Mouse (Mus musculus) liver, postnatal 0 days (tissue): ENCODE measurements around the gene Scube2. TPM values are rescaled to one million over a fixed set of nuclear protein-coding genes. Genes with fewer than 3 reads are reported as not detected.
A peak's percentile ranks its signal among the peaks of the same experiment; 100 is the strongest.

Source experiments
- ATAC-seq: fragments of 200-750 bp; cut with Nextera tagmentation; 2 replicates; pipeline ENCODE4 v1.8.0; 2017; ENCODE audit warnings: mild to moderate bottlenecking, moderate library complexity
- DNase-seq: peaks from one replicate; pipeline ENCODE4 v3.0.0-alpha.2; 2016
- H3K27ac ChIP-seq: fragments of 300-500 bp; sonication (generic); 2 replicates; pipeline ENCODE4 v1.5.1; 2014; ENCODE audit warnings: antibody characterized with exemption, moderate library complexity, mild to moderate bottlenecking, low read depth
- H3K27me3 ChIP-seq: fragments of 300-500 bp; sonication (generic); 2 replicates; pipeline ENCODE4 v1.6.1; 2014; ENCODE audit warnings: low read length, control low read depth, mixed read lengths; ENCODE audit not compliant: insufficient read depth
- H3K36me3 ChIP-seq: fragments of 300-500 bp; sonication (generic); replicated peaks from 2 replicates; pipeline ENCODE4 v1.6.1; 2014; ENCODE audit warnings: mild to moderate bottlenecking, control low read depth, low read length, moderate library complexity, mixed read lengths; ENCODE audit not compliant: insufficient read depth
- H3K4me1 ChIP-seq: fragments of 300-500 bp; sonication (generic); 2 replicates; pipeline ENCODE4 v1.6.1; 2014; ENCODE audit warnings: antibody characterized with exemption, mild to moderate bottlenecking, control low read depth; ENCODE audit not compliant: insufficient read depth
- H3K4me2 ChIP-seq: fragments of 300-500 bp; sonication (generic); 2 replicates; pipeline ENCODE4 v1.6.1; 2014; ENCODE audit warnings: low read depth, mild to moderate bottlenecking, low read length, moderate library complexity, mixed read lengths
- H3K4me3 ChIP-seq: fragments of 300-500 bp; sonication (generic); 2 replicates; pipeline ENCODE4 v1.5.1; 2014; ENCODE audit warnings: low read depth, low read length
- H3K9ac ChIP-seq: fragments of 300-500 bp; sonication (generic); replicated peaks from 2 replicates; pipeline ENCODE4 v1.6.1; 2014; ENCODE audit warnings: mild to moderate bottlenecking, moderate library complexity
- H3K9me3 ChIP-seq: fragments of 300-500 bp; sonication (generic); 2 replicates; pipeline ENCODE4 v1.6.1; 2016; ENCODE audit warnings: mild to moderate bottlenecking, control low read depth, low read length, mixed read lengths
- CTCF ChIP-seq: sonication (generic); IDR thresholded peaks from 2 replicates; pipeline ENCODE4 v1.5.1; 2016; ENCODE audit warnings: antibody characterized with exemption, low read depth
- EP300 ChIP-seq: IDR thresholded peaks from 2 replicates; pipeline ENCODE4 v1.6.1; 2016; ENCODE audit warnings: antibody characterized with exemption, low read depth, mild to moderate bottlenecking
- WGBS: fragments of 180-500 bp; shearing (Covaris S2); extraction: QIAGEN DNeasy Blood & Tissue Kit; methylation state at CpG from one replicate; pipeline ENCODE4 v1.1.7; 2014; ENCODE audit not compliant: insufficient replicate concordance; 5-methylcytosine and 5-hydroxymethylcytosine counted together
- polyA plus RNA-seq: library from polyadenylated mRNA; unstranded; fragments of >200 nt; fragmentation: Nextera tagmentation; extraction: Ambion mirVana; gene quantifications from 2 replicates; pipeline ENCODE4 v1.2.1, GENCODE M21; 2015

Gene Scube2
- polyA plus RNA-seq, 1 experiment from 2014 or later = 0.06 TPM

DNA sequence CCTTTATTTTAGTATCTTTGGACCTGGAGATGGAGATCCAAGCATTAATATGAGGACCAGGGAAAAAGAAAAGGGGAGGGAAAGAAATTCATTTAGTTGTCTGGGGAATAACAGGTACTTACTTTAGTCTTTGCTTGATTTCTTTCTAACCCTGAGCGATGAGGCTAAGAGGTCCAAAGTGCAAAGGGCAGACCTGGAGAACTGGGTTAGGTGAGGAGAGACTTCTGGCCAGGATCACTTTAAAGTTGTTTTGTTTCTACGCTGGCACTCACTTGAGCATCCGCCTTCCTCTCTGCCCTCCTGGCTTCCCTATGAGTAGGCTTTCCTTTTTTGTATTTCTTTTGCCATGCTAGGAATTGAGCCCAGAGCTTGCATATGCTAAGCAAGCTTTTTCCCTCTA, 109.2 kb downstream of the Scube2 start:
- Histone ChIP-seq H3K9ac (no peak overlapping the region), H3K27ac (no peak overlapping the region), H3K36me3 (no peaks in the 10 kb centered on the region), H3K4me3 (no peak overlapping the region), H3K4me2 (no peak overlapping the region), H3K9me3 (no peaks in the 10 kb centered on the region), H3K27me3 (no peaks in the 10 kb centered on the region), H3K4me1 (peaks cover 8% of the 10 kb centered on the region)
- WGBS = 85% methylated on average over 3 of the region's 3 CpGs
- no peak for DNase-seq
- no peak for TF ChIP-seq CTCF
- TF ChIP-seq EP300 = no peak
- no peak for ATAC-seq

DNA sequence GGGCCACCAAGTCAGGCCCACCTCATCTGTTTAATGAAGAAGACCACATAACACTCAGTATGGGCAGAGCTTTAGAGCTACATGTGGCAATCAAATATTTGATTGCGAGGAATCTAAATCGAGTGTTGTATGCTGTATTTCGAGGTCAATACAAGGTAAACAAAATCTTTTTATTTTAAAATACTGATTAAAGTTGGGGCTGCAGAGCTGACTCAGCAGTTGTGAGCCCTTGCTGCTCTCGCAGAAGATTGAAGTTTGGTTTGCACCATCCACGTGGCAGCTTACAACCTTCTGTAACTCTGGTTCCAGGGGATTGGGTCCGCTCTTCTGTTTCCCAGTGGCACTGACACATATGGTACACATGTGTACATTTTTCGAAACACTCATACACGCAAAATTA, 111.4 kb downstream of the Scube2 start:
- Histone ChIP-seq H3K9me3 (no peaks in the 10 kb centered on the region), H3K4me1 (peaks cover 14% of the 10 kb centered on the region), H3K27ac (no peak overlapping the region), H3K9ac (no peak overlapping the region), H3K36me3 (no peaks in the 10 kb centered on the region), H3K4me3 (no peak overlapping the region), H3K4me2 (no peak overlapping the region), H3K27me3 (no peaks in the 10 kb centered on the region)
- 82% methylated on average over 8 of the region's 8 CpGs for WGBS
- TF ChIP-seq EP300 = no peak
- no peak for TF ChIP-seq CTCF
- DNase-seq (no peak), ATAC-seq (no peak)

DNA sequence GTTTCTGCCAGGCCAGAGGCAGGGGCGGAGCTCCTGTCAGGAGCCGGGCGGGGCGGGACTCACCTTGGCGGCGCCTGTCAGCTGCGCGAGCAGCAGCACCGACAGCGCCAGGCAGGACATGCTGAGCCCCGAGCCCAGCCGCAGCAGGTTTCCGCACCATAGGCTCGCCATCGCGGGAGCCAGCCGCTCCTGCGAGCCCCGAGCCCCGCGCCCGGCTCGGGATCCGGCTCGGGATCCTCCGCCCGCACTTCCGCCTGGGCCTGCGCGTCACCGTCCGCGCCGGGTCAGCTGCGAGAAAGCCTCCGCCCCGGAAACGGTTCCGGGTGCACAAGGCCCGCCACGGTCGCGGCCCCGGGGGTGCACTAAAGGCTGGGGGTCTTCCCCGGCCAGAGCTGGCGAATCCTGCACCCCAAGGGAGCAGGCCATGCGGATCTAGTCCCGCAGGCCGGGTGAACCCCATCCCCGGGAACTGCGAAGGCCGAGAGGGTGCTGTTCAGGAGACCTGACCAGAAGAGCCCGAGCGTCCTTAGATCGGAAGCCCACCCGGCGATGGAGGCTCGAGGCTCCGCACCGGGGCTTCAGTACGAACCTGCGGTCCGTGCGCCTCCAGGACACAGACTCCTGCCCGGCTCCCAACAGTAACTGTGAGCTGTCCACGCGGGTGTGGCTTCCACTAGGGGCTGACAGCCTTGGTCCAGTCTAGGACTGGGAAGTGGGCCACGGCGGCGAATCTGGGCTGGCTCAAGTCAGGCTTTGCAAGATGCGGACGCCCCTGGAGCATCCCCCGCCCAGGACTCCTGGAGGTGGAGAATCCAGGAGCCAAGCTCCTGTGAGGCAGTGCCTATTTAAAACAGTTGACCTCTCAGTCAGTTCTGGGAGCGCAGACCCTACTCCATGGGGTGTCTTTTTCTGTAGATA, 113.2 kb downstream of the Scube2 start, which contains the start of gene Tmem9b:
Gene Tmem9b (minus strand): TSS at position 868 of the 918 bp plus-strand sequence.
- Histone ChIP-seq H3K36me3 (peaks cover 5% of the 10 kb centered on the region; the same call in 1 of the 2 replicates), H3K4me3 (peak within 1 kb of the TSS; percentile 90), H3K9ac (peak within 1 kb of the TSS; percentile 81), H3K27ac (peak within 1 kb of the TSS; percentile 87), H3K4me1 (peaks cover 14% of the 10 kb centered on the region), H3K9me3 (no peaks in the 10 kb centered on the region), H3K4me2 (peak within 1 kb of the TSS; percentile 84), H3K27me3 (no peaks in the 10 kb centered on the region)
- DNase-seq (peak; percentile 88), ATAC-seq (peak; percentile 94)
- TF ChIP-seq CTCF (no peak), EP300 (no peak)
- under 1% methylated on average over 70 of the region's 74 CpGs for WGBS

DNA sequence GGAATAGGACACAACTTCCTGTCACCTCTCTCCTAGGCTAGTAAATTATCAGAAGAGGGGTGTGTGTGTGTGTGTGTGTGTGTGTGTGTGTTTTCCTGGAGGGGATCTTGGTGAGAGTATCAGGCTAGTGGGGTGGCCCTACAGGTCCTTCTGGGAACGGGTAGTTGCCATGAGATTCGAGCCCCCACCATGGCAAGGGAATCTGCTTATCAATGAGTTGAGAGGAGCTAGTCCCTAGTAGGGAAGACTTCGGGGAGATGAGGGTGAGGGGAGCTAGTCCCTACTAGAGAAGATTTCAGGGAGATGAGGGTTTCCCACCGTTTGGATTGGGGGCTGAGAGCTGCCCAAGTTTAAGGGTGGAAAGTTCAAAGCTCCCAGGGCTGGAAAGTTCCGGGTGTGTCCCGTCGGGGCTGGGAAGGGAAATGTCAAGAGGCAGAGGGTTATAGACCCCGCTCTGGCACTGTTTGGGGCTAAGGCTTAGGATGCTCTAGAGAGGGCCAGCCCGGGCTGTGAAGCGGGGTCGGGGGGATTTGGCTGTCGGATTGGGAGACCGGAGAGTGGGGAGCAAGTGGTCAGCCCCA, 114.0 kb downstream of the Scube2 start:
- no peaks in the 10 kb centered on the region for H3K9me3 ChIP-seq
- DNase-seq (no peak), ATAC-seq (peak; percentile 2; the same call in 1 of the 2 replicates)
- 1% methylated on average over 13 of the region's 13 CpGs for WGBS
- H3K27ac ChIP-seq = peak overlapping the region; percentile 87
- no peak for TF ChIP-seq EP300
- no peak for TF ChIP-seq CTCF
- H3K4me2 ChIP-seq = peak overlapping the region; percentile 84
- peaks cover 14% of the 10 kb centered on the region for H3K4me1 ChIP-seq
- peaks cover 5% of the 10 kb centered on the region; the same call in 1 of the 2 replicates for H3K36me3 ChIP-seq
- H3K4me3 ChIP-seq = peak overlapping the region; percentile 90
- no peaks in the 10 kb centered on the region for H3K27me3 ChIP-seq
- H3K9ac ChIP-seq = peak overlapping the region; percentile 81

Other genes with a start within 250 kb of the Scube2 start
- 33.4 and 33.9 TPM in 2 replicates for gene St5, start 162.1 kb downstream of the Scube2 start, polyA plus RNA-seq
- 23.7 and 24.5 TPM in 2 replicates for gene Akip1, start 162.0 kb downstream of the Scube2 start, polyA plus RNA-seq
- 0.08 TPM in 1 of 2 replicates, not detected in the other for gene BC051019, start 141.8 kb downstream of the Scube2 start, polyA plus RNA-seq
- not detected in 2 replicates for gene Ascl3, start 134.0 kb downstream of the Scube2 start, polyA plus RNA-seq
- 40.5 and 40.8 TPM in 2 replicates for gene Tmem9b, start 112.8 kb downstream of the Scube2 start, polyA plus RNA-seq
- gene Nrip3, start 83.7 kb downstream of the Scube2 start, polyA plus RNA-seq = 0.14 and 0.28 TPM in 2 replicates
- 8.0 and 8.9 TPM in 2 replicates for gene Dennd5a, start 94.8 kb upstream of the Scube2 start, polyA plus RNA-seq
- 26.9 and 27.7 TPM in 2 replicates for gene Tmem41b, start 121.2 kb upstream of the Scube2 start, polyA plus RNA-seq
- 10.7 and 11.9 TPM in 2 replicates for gene Ipo7, start 152.6 kb upstream of the Scube2 start, polyA plus RNA-seq
- 4.1 and 5.2 TPM in 2 replicates for gene Zfp143, start 195.5 kb upstream of the Scube2 start, polyA plus RNA-seq